Mouse (Mus musculus) midbrain, embryonic 11.5 days (tissue): Measurements from ENCODE around the gene Hmcn1. TPM values are rescaled to one million over a fixed set of nuclear protein-coding genes. Genes with fewer than 3 reads are reported as not detected.

Experiments
- ATAC-seq: fragments of 200-750 bp; cut with Nextera tagmentation; 2 replicates; pipeline ENCODE4 v1.8.0; 2017; ENCODE audit warnings: moderate TSS enrichment, moderate library complexity; ENCODE audit not compliant: low FRiP score
- DNase-seq: peaks from one replicate; pipeline ENCODE4 v3.0.0; 2015; ENCODE audit warnings: low spot score; ENCODE audit errors: missing footprints
- H3K27ac ChIP-seq: fragments of 300-500 bp; sonication (generic); 2 replicates; pipeline ENCODE4 v1.5.1; 2014; ENCODE audit warnings: low read depth, low read length
- H3K27me3 ChIP-seq: fragments of 300-500 bp; sonication (generic); 2 replicates; pipeline ENCODE4 v1.6.1; 2014; ENCODE audit warnings: mild to moderate bottlenecking, low read length, moderate library complexity, mixed read lengths; ENCODE audit not compliant: control insufficient read depth, insufficient read depth
- H3K36me3 ChIP-seq: fragments of 300-500 bp; sonication (generic); 2 replicates; pipeline ENCODE4 v1.6.1; 2014; ENCODE audit warnings: mild to moderate bottlenecking, low read length, moderate library complexity, mixed read lengths; ENCODE audit not compliant: control insufficient read depth, insufficient read depth
- H3K4me1 ChIP-seq: fragments of 300-500 bp; sonication (generic); 2 replicates; pipeline ENCODE4 v1.6.1; 2014; ENCODE audit warnings: low read length; ENCODE audit not compliant: control insufficient read depth, insufficient read depth
- H3K4me2 ChIP-seq: fragments of 300-500 bp; sonication (generic); 2 replicates; pipeline ENCODE4 v1.6.1; 2014; ENCODE audit warnings: mild to moderate bottlenecking, moderate library complexity
- H3K4me3 ChIP-seq: fragments of 300-500 bp; sonication (generic); 2 replicates; pipeline ENCODE4 v1.5.1; 2014; ENCODE audit warnings: low read depth, low read length
- H3K9ac ChIP-seq: fragments of 300-500 bp; sonication (generic); 2 replicates; pipeline ENCODE4 v1.6.1; 2014; ENCODE audit warnings: low read length
- H3K9me3 ChIP-seq: fragments of 300-500 bp; sonication (generic); 2 replicates; pipeline ENCODE4 v1.6.1; 2016; ENCODE audit warnings: low read length; ENCODE audit not compliant: control insufficient read depth
- WGBS: fragments of 180-500 bp; shearing (Covaris S2); extraction: QIAGEN DNeasy Blood & Tissue Kit; methylation state at CpG from one replicate; pipeline ENCODE4 v1.1.7; 2014; 5-methylcytosine and 5-hydroxymethylcytosine counted together
- polyA plus RNA-seq: library from polyadenylated mRNA; unstranded; fragments of >200 nt; fragmentation: Nextera tagmentation; extraction: Ambion mirVana; gene quantifications from 2 replicates; pipeline ENCODE4 v1.2.1, GENCODE M21; 2014

Hmcn1 gene
- polyA plus RNA-seq, 1 experiment from 2014 or later, result 6.0 TPM

DNA sequence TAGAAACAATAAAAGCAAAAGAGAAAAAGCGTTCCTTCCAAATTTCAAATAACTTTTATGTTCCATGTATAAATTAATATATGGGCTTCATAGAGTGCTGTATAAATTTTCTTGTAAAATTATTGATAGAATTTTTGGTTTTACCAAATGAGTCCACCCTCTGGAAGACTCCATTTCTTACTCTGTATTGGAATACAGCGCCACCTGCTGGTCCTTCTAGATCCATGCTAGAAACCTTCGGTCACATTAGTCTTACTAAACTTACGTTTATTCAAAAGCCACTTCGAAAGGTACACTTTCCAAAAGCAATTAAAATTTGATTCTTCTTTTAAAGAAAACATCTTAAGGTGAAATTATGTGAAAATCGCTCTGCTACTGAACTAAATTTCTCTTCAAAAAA is 73.0 kb downstream of the Hmcn1 start:
- no peaks in the 10 kb centered on the region for H3K9me3 ChIP-seq
- WGBS, result 48% methylated on average over 6 of the region's 6 CpGs
- H3K9ac ChIP-seq, result no peak overlapping the region
- ATAC-seq (peak; percentile 59), DNase-seq (peak; percentile 82)
- no peak overlapping the region for H3K4me2 ChIP-seq
- H3K36me3 ChIP-seq, result no peaks in the 10 kb centered on the region
- no peaks in the 10 kb centered on the region for H3K27me3 ChIP-seq
- H3K27ac ChIP-seq, result no peak overlapping the region
- no peaks in the 10 kb centered on the region for H3K4me1 ChIP-seq
- no peak overlapping the region for H3K4me3 ChIP-seq

DNA sequence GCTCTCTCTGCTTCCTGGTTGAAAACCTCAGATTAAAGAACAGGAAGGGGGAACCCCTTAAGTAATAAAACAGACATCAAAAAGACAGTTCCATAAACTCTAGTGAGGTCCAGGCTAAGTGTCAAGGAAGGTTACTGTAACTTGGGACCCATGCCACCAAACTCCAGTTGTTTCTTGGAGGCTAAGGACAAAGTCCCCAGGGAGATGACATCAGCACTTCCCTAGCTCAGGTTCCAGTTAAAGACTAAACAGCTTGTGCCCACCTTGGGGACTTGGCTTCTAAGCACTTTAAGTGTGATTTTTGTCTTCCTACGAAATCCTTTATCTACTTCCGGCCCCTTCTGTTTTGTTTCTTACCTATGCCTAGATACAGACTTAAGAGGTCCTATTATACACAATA is 78.3 kb downstream of the Hmcn1 start:
- DNase-seq (peak; percentile 23), ATAC-seq (no peak)
- Histone ChIP-seq H3K27ac (no peak overlapping the region), H3K9me3 (no peaks in the 10 kb centered on the region), H3K27me3 (no peaks in the 10 kb centered on the region), H3K4me3 (no peak overlapping the region), H3K9ac (no peak overlapping the region), H3K36me3 (no peaks in the 10 kb centered on the region), H3K4me2 (no peak overlapping the region), H3K4me1 (no peaks in the 10 kb centered on the region)
- WGBS, result 83% methylated on average over 2 of the region's 2 CpGs

DNA sequence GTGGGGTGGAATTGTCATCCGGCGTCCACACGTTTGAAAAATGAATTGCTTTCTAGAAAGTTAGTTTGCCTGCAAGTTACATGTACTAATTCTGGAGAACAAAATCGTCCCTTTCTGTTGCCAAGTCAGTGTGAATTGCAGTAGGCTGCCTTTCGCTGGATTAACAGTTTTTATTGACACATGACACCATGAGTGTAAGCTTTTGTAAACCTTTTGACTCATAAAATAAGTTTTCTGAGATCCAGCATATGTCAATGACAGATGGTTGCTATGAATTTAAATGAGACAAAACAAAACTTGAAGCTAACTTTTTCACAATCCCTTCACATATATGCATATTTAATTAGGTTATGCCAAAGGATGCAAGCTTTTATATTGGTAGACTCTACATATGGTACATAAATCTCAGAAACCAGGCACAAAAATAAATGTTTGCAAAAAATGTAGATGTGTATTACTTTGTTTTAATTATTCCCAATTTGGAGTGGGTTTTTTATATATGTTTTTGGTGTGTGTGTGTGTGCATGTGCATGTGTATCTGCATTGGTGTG is 79.6 kb downstream of the Hmcn1 start:
- no peak for ATAC-seq
- Histone ChIP-seq H3K9me3 (no peaks in the 10 kb centered on the region), H3K27ac (no peak overlapping the region), H3K36me3 (no peaks in the 10 kb centered on the region), H3K4me3 (no peak overlapping the region), H3K9ac (no peak overlapping the region), H3K4me2 (no peak overlapping the region), H3K27me3 (no peaks in the 10 kb centered on the region), H3K4me1 (no peaks in the 10 kb centered on the region)
- peak; percentile 44 for DNase-seq
- WGBS, result 88% methylated on average over 5 of the region's 5 CpGs

DNA sequence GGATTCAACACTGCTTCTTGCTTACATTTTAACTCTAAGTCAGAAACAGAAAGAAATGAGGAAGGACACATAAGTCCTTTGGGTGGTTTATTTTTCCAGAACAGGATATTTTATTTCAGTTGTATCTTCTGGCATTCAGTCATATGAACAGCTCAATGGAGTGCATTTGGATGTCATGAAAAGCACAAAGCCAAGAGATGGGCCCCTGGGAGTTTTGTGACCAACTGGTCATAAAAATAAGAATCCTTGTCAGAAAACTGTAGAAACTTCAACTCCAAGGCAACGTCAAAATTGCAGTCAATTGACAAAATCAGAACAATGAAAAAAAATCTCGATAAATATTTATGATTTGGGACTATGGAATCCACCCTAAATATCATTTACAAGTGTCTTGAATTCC is 83.6 kb downstream of the Hmcn1 start:
- H3K9me3 ChIP-seq, result no peaks in the 10 kb centered on the region
- ATAC-seq, result no peak
- H3K4me3 ChIP-seq, result no peak overlapping the region
- DNase-seq, result peak; percentile 62
- H3K9ac ChIP-seq, result no peak overlapping the region
- no peaks in the 10 kb centered on the region for H3K4me1 ChIP-seq
- no peaks in the 10 kb centered on the region for H3K27me3 ChIP-seq
- H3K4me2 ChIP-seq, result no peak overlapping the region
- H3K36me3 ChIP-seq, result no peaks in the 10 kb centered on the region
- H3K27ac ChIP-seq, result no peak overlapping the region
- 82% methylated on average over 2 of the region's 2 CpGs for WGBS

DNA sequence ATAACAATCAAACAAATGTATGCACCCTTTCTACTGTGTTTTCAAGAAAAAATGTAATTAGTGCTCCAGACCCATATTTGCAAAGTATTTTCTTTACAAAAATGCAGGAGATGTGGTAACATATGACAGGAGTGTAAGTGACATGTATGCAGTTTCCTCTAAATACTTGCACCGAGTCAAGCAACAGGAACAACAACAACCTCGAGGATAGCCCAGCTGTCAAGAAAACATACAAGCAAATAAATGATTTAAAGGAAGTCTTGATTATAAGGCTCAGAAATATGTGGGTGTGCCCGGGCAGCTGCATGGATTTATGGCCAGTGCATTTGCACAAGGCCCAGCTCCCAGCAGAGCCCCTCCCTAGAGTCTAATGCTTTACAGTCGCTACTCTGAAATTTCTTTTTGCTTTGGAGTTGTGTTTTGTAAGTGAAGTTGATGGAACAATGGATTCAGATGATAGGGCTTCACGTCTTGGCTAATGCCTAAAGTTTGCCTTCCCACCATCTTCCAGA is 99.5 kb downstream of the Hmcn1 start:
- Histone ChIP-seq H3K27me3 (no peaks in the 10 kb centered on the region), H3K27ac (no peak overlapping the region), H3K9me3 (no peaks in the 10 kb centered on the region), H3K36me3 (no peaks in the 10 kb centered on the region), H3K4me3 (no peak overlapping the region), H3K4me2 (no peak overlapping the region), H3K4me1 (no peaks in the 10 kb centered on the region), H3K9ac (no peak overlapping the region)
- ATAC-seq, result no peak
- 86% methylated on average over 5 of the region's 5 CpGs for WGBS
- DNase-seq, result no peak

DNA sequence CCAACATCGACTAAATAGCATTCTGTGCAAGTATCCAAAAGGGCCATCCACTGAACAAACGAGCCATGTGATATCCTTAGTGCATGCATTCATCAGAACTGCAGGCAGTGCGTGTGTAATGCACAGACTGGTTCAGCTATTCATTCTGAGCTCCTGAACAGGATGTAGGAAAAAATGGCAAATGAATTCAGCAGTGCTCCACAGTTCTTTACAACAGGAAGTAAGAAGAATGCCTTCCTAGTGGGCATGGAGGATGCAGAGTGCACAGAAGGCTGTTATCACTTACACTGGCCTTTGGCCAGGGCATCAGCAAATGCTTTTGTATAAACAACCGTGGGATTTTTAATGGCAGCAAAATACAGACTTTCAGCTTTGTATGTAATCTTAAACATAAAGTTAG is 103.2 kb downstream of the Hmcn1 start:
- H3K36me3 ChIP-seq, result no peaks in the 10 kb centered on the region
- no peak overlapping the region for H3K27ac ChIP-seq
- 87% methylated on average over 4 of the region's 4 CpGs for WGBS
- H3K4me1 ChIP-seq, result no peaks in the 10 kb centered on the region
- H3K27me3 ChIP-seq, result no peaks in the 10 kb centered on the region
- H3K4me3 ChIP-seq, result no peak overlapping the region
- no peak for ATAC-seq
- DNase-seq, result no peak
- H3K9me3 ChIP-seq, result no peaks in the 10 kb centered on the region
- H3K4me2 ChIP-seq, result no peak overlapping the region
- H3K9ac ChIP-seq, result no peak overlapping the region

DNA sequence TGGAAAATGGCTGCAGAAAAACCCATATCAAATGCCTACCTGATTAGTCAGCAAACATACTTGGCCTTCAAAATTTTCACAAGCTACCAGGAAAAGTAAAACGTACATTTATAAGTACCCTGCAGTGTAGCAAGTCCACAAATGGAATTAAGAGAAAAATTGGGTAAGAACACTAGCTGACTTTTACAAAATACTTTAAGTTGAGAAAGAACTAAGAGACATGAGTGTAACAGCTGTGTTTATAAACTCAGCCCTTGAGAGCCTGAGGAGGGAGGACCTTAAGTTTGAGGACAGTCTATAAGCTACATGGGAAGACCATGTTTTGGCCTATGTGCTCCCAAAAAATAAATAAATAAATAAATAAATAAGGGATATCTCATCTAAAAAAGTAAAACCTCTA is 107.0 kb downstream of the Hmcn1 start:
- Histone ChIP-seq H3K27ac (no peak overlapping the region), H3K4me2 (no peak overlapping the region), H3K4me3 (no peak overlapping the region), H3K9ac (no peak overlapping the region), H3K9me3 (no peaks in the 10 kb centered on the region), H3K27me3 (no peaks in the 10 kb centered on the region), H3K4me1 (no peaks in the 10 kb centered on the region), H3K36me3 (no peaks in the 10 kb centered on the region)
- ATAC-seq (no peak), DNase-seq (no peak)
- WGBS, result 85% methylated on average over 1 of the region's 1 CpGs

DNA sequence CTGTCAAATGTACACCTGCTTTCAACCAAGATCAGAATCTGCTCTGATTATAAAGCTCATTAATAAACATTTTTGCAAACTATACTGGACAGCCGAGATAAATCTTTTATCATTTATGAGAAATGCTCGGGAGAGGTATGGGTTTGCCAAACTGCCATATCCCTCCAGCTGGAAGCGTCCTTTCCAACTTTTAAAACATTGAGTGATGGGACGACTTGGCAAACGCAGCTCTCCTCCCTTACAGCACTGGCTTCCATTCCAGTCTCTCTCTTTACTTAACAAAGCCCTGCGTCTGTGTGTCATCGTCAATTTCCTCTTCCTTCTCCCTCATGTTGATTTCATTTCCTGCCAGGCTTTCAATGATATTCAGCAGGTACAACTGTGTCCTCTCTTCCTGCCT is 114.8 kb downstream of the Hmcn1 start:
- DNase-seq (no peak), ATAC-seq (no peak)
- Histone ChIP-seq H3K27me3 (no peaks in the 10 kb centered on the region), H3K4me2 (no peak overlapping the region), H3K9me3 (no peaks in the 10 kb centered on the region), H3K27ac (no peak overlapping the region), H3K4me1 (no peaks in the 10 kb centered on the region), H3K4me3 (no peak overlapping the region), H3K36me3 (no peaks in the 10 kb centered on the region), H3K9ac (no peak overlapping the region)
- 87% methylated on average over 7 of the region's 7 CpGs for whole genome bisulfite sequencing

DNA sequence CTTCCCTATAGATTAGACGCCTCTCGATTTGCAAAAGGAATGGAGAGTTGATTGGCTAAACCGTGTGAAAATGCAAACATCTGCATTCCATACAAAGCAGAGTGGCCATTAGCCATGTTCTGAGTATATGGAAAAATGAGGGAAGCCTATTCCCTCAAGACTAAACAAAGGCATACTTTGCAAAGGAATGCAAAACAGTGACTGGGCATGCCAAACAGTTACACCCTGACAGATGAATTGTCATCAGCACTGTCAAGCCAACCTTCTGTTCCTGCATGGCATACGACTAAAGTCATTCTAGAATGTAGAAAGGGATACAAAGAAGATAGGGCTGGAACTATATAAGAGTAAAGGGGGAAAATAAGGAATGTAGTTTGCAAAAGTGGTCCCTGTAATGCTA is 115.3 kb downstream of the Hmcn1 start:
- Histone ChIP-seq H3K4me3 (no peak overlapping the region), H3K27me3 (no peaks in the 10 kb centered on the region), H3K4me1 (no peaks in the 10 kb centered on the region), H3K27ac (no peak overlapping the region), H3K4me2 (no peak overlapping the region), H3K9ac (no peak overlapping the region), H3K36me3 (no peaks in the 10 kb centered on the region), H3K9me3 (no peaks in the 10 kb centered on the region)
- DNase-seq (no peak), ATAC-seq (no peak)
- 69% methylated on average over 4 of the region's 4 CpGs for WGBS
